Mouse (Mus musculus) hindbrain, embryonic 12.5 days (tissue): ENCODE data around the gene Ager. TPM values are rescaled to one million over a fixed set of nuclear protein-coding genes. Genes with fewer than 3 reads are reported as not detected.

Source experiments
- ATAC-seq: fragments of 200-750 bp; cut with Nextera tagmentation; 2 replicates; pipeline ENCODE4 v1.8.0; 2017; ENCODE audit warnings: moderate TSS enrichment; ENCODE audit not compliant: low FRiP score
- H3K27ac ChIP-seq: fragments of 300-500 bp; sonication (generic); 2 replicates; pipeline ENCODE4 v1.5.1; 2016; ENCODE audit warnings: mild to moderate bottlenecking
- H3K27me3 ChIP-seq: fragments of 300-500 bp; sonication (generic); 2 replicates; pipeline ENCODE4 v1.6.1; 2016; ENCODE audit warnings: mild to moderate bottlenecking
- H3K36me3 ChIP-seq: fragments of 300-500 bp; sonication (generic); 2 replicates; pipeline ENCODE4 v1.6.1; 2016; ENCODE audit warnings: mild to moderate bottlenecking
- H3K4me1 ChIP-seq: fragments of 300-500 bp; sonication (generic); 2 replicates; pipeline ENCODE4 v1.6.1; 2016
- H3K4me2 ChIP-seq: fragments of 300-500 bp; sonication (generic); replicated peaks from 2 replicates; pipeline ENCODE4 v1.6.1; 2016; ENCODE audit warnings: mild to moderate bottlenecking
- H3K4me3 ChIP-seq: fragments of 300-500 bp; sonication (generic); 2 replicates; pipeline ENCODE4 v1.5.1; 2016; ENCODE audit warnings: mild to moderate bottlenecking
- H3K9ac ChIP-seq: fragments of 300-500 bp; sonication (generic); 2 replicates; pipeline ENCODE4 v1.6.1; 2016; ENCODE audit warnings: mild to moderate bottlenecking, moderate library complexity
- H3K9me3 ChIP-seq: fragments of 300-500 bp; sonication (generic); replicated peaks from 2 replicates; pipeline ENCODE4 v1.6.1; 2016; ENCODE audit warnings: mild to moderate bottlenecking
- WGBS: fragments of 180-500 bp; shearing (Covaris S2); methylation state at CpG from one replicate; pipeline ENCODE4 v1.1.7; 2016; 5-methylcytosine and 5-hydroxymethylcytosine counted together
- polyA plus RNA-seq: library from polyadenylated mRNA; unstranded; fragments of >200 nt; fragmentation: Nextera tagmentation; extraction: Ambion mirVana; gene quantifications from 2 replicates; pipeline ENCODE4 v1.2.1, GENCODE M21; 2016

Ager gene
- polyA plus RNA-seq, 1 experiment from 2014 or later, result 2.9 TPM

GRCm38 (mm10) chr17:34640778-34641601 lies 43.3 kb downstream of the Ager start:
- 0 out of 2 replicates have a peak, but pooled peaks have one; percentile 32 for ATAC-seq
- 13% methylated on average over 11 of the region's 11 CpGs for WGBS
- no peaks in the 10 kb centered on the region; the same call in 1 of the 2 replicates for H3K27me3 ChIP-seq
- H3K4me3 ChIP-seq, result no peak overlapping the region
- H3K9me3 ChIP-seq, result no peaks in the 10 kb centered on the region
- peaks cover 25% of the 10 kb centered on the region for H3K4me1 ChIP-seq
- peak overlapping the region; percentile 19 for H3K4me2 ChIP-seq
- H3K36me3 ChIP-seq, result no peaks in the 10 kb centered on the region
- H3K9ac ChIP-seq, result peak overlapping the region; percentile 13
- peak overlapping the region; percentile 83 for H3K27ac ChIP-seq

GRCm38 (mm10) chr17:34641945-34642344 lies 44.3 kb downstream of the Ager start:
- Histone ChIP-seq H3K27me3 (no peaks in the 10 kb centered on the region), H3K4me3 (no peak overlapping the region), H3K36me3 (no peaks in the 10 kb centered on the region), H3K4me1 (peaks cover 32% of the 10 kb centered on the region), H3K9me3 (no peaks in the 10 kb centered on the region), H3K4me2 (no peak overlapping the region), H3K9ac (no peak overlapping the region), H3K27ac (peak overlapping the region; percentile 83; the same call in 1 of the 2 replicates)
- ATAC-seq, result no peak
- WGBS, result 83% methylated on average over 3 of the region's 3 CpGs

- Histone ChIP-seq H3K36me3 (no peaks in the 10 kb centered on the region), H3K4me1 (peaks cover 41% of the 10 kb centered on the region), H3K27ac (no peak overlapping the region), H3K4me2 (no peak overlapping the region), H3K4me3 (no peak overlapping the region), H3K27me3 (no peaks in the 10 kb centered on the region), H3K9me3 (no peaks in the 10 kb centered on the region), H3K9ac (no peak overlapping the region)
- no peak for ATAC-seq
- WGBS, result 90% methylated on average over 4 of the region's 4 CpGs
These were observed 45.7 kb downstream of the Ager start for GRCm38 (mm10) chr17:34643379-34643778.

- H3K4me3 ChIP-seq, result no peak overlapping the region
- no peak overlapping the region for H3K9ac ChIP-seq
- H3K9me3 ChIP-seq, result no peaks in the 10 kb centered on the region
- 81% methylated on average over 10 of the region's 10 CpGs for WGBS
- peaks cover under 1% of the 10 kb centered on the region for H3K36me3 ChIP-seq
- no peaks in the 10 kb centered on the region for H3K27me3 ChIP-seq
- ATAC-seq, result no peak
- peaks cover 43% of the 10 kb centered on the region for H3K4me1 ChIP-seq
- H3K27ac ChIP-seq, result no peak overlapping the region
- no peak overlapping the region for H3K4me2 ChIP-seq
These were observed 46.3 kb downstream of the Ager start for GRCm38 (mm10) chr17:34643944-34644343.

GRCm38 (mm10) chr17:34644608-34645007 lies 46.9 kb downstream of the Ager start, which contains the start of gene Fkbpl:
TSS of gene Fkbpl (plus strand) at chr17:34644764.
- peak; percentile 67 for ATAC-seq
- 1% methylated on average over 16 of the region's 16 CpGs for WGBS
- Histone ChIP-seq H3K9me3 (no peaks in the 10 kb centered on the region), H3K4me3 (peak within 1 kb of the TSS; percentile 60), H3K27me3 (no peaks in the 10 kb centered on the region), H3K27ac (peak within 1 kb of the TSS; percentile 77), H3K4me1 (peaks cover 43% of the 10 kb centered on the region), H3K9ac (peak within 1 kb of the TSS; percentile 74), H3K36me3 (peaks cover 7% of the 10 kb centered on the region), H3K4me2 (peak within 1 kb of the TSS; percentile 73)

- Histone ChIP-seq H3K4me3 (peak overlapping the region; percentile 60), H3K4me1 (peaks cover 43% of the 10 kb centered on the region), H3K27ac (no peak overlapping the region), H3K4me2 (peak overlapping the region; percentile 73), H3K9me3 (no peaks in the 10 kb centered on the region), H3K9ac (peak overlapping the region; percentile 74), H3K36me3 (peaks cover 14% of the 10 kb centered on the region), H3K27me3 (no peaks in the 10 kb centered on the region)
- ATAC-seq, result no peak
- WGBS, result 44% methylated on average over 10 of the region's 10 CpGs
These were observed 47.7 kb downstream of the Ager start for GRCm38 (mm10) chr17:34645256-34645829.

- peak overlapping the region; percentile 96; the same call in 1 of the 2 replicates for H3K4me3 ChIP-seq
- peak overlapping the region; percentile 73; the same call in 1 of the 2 replicates for H3K4me2 ChIP-seq
- no peaks in the 10 kb centered on the region for H3K9me3 ChIP-seq
- H3K4me1 ChIP-seq, result peaks cover 37% of the 10 kb centered on the region
- peaks cover 21% of the 10 kb centered on the region for H3K36me3 ChIP-seq
- 90% methylated on average over 30 of the region's 30 CpGs for WGBS
- no peak overlapping the region for H3K9ac ChIP-seq
- H3K27ac ChIP-seq, result no peak overlapping the region
- H3K27me3 ChIP-seq, result no peaks in the 10 kb centered on the region
- ATAC-seq, result no peak
These were observed 48.3 kb downstream of the Ager start for GRCm38 (mm10) chr17:34645831-34646511.

GRCm38 (mm10) chr17:34646906-34647787 lies 49.5 kb downstream of the Ager start, which contains the start of gene Atf6b:
TSS of gene Atf6b (plus strand) at chr17:34647146.
- Histone ChIP-seq H3K27ac (peak within 1 kb of the TSS; percentile 76; the same call in 1 of the 2 replicates), H3K9me3 (no peaks in the 10 kb centered on the region), H3K9ac (peak within 1 kb of the TSS; percentile 95), H3K36me3 (peaks cover 32% of the 10 kb centered on the region), H3K4me3 (peak within 1 kb of the TSS; percentile 96), H3K4me1 (peaks cover 31% of the 10 kb centered on the region), H3K27me3 (no peaks in the 10 kb centered on the region), H3K4me2 (peak within 1 kb of the TSS; percentile 86)
- WGBS, result 2% methylated on average over 62 of the region's 66 CpGs
- peak; percentile 97 for ATAC-seq

- peak overlapping the region; percentile 96 for H3K4me3 ChIP-seq
- peak overlapping the region; percentile 95 for H3K9ac ChIP-seq
- H3K9me3 ChIP-seq, result no peaks in the 10 kb centered on the region
- WGBS, result 84% methylated on average over 16 of the region's 16 CpGs
- peak overlapping the region; percentile 86 for H3K4me2 ChIP-seq
- ATAC-seq, result no peak
- peaks cover 44% of the 10 kb centered on the region for H3K36me3 ChIP-seq
- H3K27me3 ChIP-seq, result no peaks in the 10 kb centered on the region
- H3K4me1 ChIP-seq, result peaks cover 31% of the 10 kb centered on the region
- no peak overlapping the region for H3K27ac ChIP-seq
These were observed 50.7 kb downstream of the Ager start for GRCm38 (mm10) chr17:34648141-34648890.

GRCm38 (mm10) chr17:34649106-34649864 lies 51.6 kb downstream of the Ager start:
- H3K4me2 ChIP-seq, result no peak overlapping the region
- no peak for ATAC-seq
- WGBS, result 88% methylated on average over 18 of the region's 18 CpGs
- no peaks in the 10 kb centered on the region for H3K9me3 ChIP-seq
- no peak overlapping the region for H3K27ac ChIP-seq
- peaks cover 31% of the 10 kb centered on the region for H3K4me1 ChIP-seq
- H3K36me3 ChIP-seq, result peaks cover 52% of the 10 kb centered on the region
- no peak overlapping the region for H3K9ac ChIP-seq
- H3K4me3 ChIP-seq, result no peak overlapping the region
- H3K27me3 ChIP-seq, result no peaks in the 10 kb centered on the region
